9 mouse cellular contexts compared by ENCODE assay signal in genomic region chr1:62929477-62929876, GRCm38 (mm10).
DNase-seq lines count a peak whose midpoint lies in the region; ATAC-seq and TF ChIP-seq lines count a peak whose summit lies in the region.
"Had no signal": no experiment of that assay in that cellular context is flagged by ENCODE, and none has a peak within 500 bp of the region (broad histone marks: within the 10 kb centered on the region; RNA-seq: fewer than 3 reads in every experiment).

No protein-coding gene starts in this region.

- TF ChIP-seq CTCF in kidney, postnatal 0 days (IDR thresholded peaks at IDR 0.05; ENCODE audit: low read depth): peak; percentile 93

- WGBS in kidney, postnatal 0 days: 7% methylated on average over 8 of the region's 8 CpGs
- 3% methylated on average over 8 of the region's 8 CpGs for WGBS in liver, embryonic 11.5 days

- no peaks in the 10 kb centered on the region for H3K9me3 ChIP-seq in kidney, postnatal 0 days (replicated peaks; ENCODE audit: low read length)
- no peaks in the 10 kb centered on the region for H3K9me3 ChIP-seq in liver, embryonic 11.5 days (ENCODE audit: control insufficient read depth, low read length)
- H3K9me3 ChIP-seq: stomach, embryonic 15.5 days had no signal

- H3K4me2 ChIP-seq in kidney, postnatal 0 days (ENCODE audit: low read length): no peak overlapping the region
- no peak overlapping the region for H3K4me2 ChIP-seq in liver, embryonic 11.5 days
- H3K4me2 ChIP-seq: stomach, embryonic 15.5 days had no signal

- no peak overlapping the region for H3K9ac ChIP-seq in kidney, postnatal 0 days (ENCODE audit: low read depth, low read length)
- no peak overlapping the region for H3K9ac ChIP-seq in liver, embryonic 11.5 days (ENCODE audit: low read depth, low read length)
- H3K9ac ChIP-seq: stomach, embryonic 15.5 days had no signal

- H3K4me3 ChIP-seq in kidney, postnatal 0 days (replicated peaks; ENCODE audit: low read depth, low read length): no peak overlapping the region
- no peak overlapping the region for H3K4me3 ChIP-seq in liver, embryonic 11.5 days (ENCODE audit: low read depth, low read length)
- H3K4me3 ChIP-seq: stomach, embryonic 15.5 days had no signal

- no peak; the same call in 1 of the 2 replicates for ATAC-seq in kidney, postnatal 0 days (replicated peaks; ENCODE audit: low FRiP score, low read depth)
- ATAC-seq in liver, embryonic 11.5 days (replicated peaks; ENCODE audit: low FRiP score): no peak

- no peaks in the 10 kb centered on the region for H3K4me1 ChIP-seq in kidney, postnatal 0 days (replicated peaks; ENCODE audit: insufficient read depth, low read length)
- no peaks in the 10 kb centered on the region for H3K4me1 ChIP-seq in liver, embryonic 11.5 days (replicated peaks; ENCODE audit: control insufficient read depth, insufficient read depth, low read length)
- H3K4me1 ChIP-seq: stomach, embryonic 15.5 days had no signal

- DNase-seq in 3T3-L1 (ENCODE audit: low read depth, low spot score) (peak; percentile 71), MN1 (ENCODE audit: low spot score) (peak; percentile 39)
- DNase-seq in cerebellum, adult 8-10 months: peak; percentile 75
- DNase-seq in gastrocnemius, adult 8-10 months (ENCODE audit: low spot score in 2 of 2): peak; percentile 41 to 47
- peak; percentile 81 for DNase-seq in kidney, postnatal 0 days (ENCODE audit: low spot score)
- DNase-seq in liver, embryonic 11.5 days (ENCODE audit: low spot score): peak; percentile 64
- DNase-seq in retina, postnatal 7 days (ENCODE audit: low read depth, low spot score): peak; percentile 38
- peak; percentile 69 to 78 for DNase-seq in urinary bladder, adult 18-20 months (ENCODE audit: low spot score in 2 of 2)

- H3K27me3 ChIP-seq in kidney, postnatal 0 days (ENCODE audit: insufficient read depth, low read length): no peaks in the 10 kb centered on the region
- H3K27me3 ChIP-seq in liver, embryonic 11.5 days (replicated peaks; ENCODE audit: control insufficient read depth, insufficient read depth, low read length): no peaks in the 10 kb centered on the region
- H3K27me3 ChIP-seq: stomach, embryonic 15.5 days had no signal

- H3K27ac ChIP-seq in kidney, postnatal 0 days: no peak overlapping the region
- H3K27ac ChIP-seq in liver, embryonic 11.5 days (ENCODE audit: low read depth, low read length): no peak overlapping the region
- H3K27ac ChIP-seq: stomach, embryonic 15.5 days had no signal

- H3K36me3 ChIP-seq in kidney, postnatal 0 days (ENCODE audit: insufficient read depth, low read length): no peaks in the 10 kb centered on the region
- H3K36me3 ChIP-seq in liver, embryonic 11.5 days (ENCODE audit: control insufficient read depth, insufficient read depth, low read length): no peaks in the 10 kb centered on the region
- H3K36me3 ChIP-seq: stomach, embryonic 15.5 days had no signal
